Mouse (Mus musculus) right cerebral cortex, adult 2 months (tissue): ENCODE data around the gene Ptprg.
"Not testable (repeated sequence)": the region's sequence is repeated elsewhere in the genome, so short reads cannot be mapped to it uniquely, and the experiment has no call there.

ENCODE experiments used
- DNase-seq, 2 experiments: peaks; one replicate each; pipeline ENCODE4 v3.0.0; 2021 to 2022; ENCODE audit warnings: low spot score in 2 of 2

The Ptprg gene

DNA sequence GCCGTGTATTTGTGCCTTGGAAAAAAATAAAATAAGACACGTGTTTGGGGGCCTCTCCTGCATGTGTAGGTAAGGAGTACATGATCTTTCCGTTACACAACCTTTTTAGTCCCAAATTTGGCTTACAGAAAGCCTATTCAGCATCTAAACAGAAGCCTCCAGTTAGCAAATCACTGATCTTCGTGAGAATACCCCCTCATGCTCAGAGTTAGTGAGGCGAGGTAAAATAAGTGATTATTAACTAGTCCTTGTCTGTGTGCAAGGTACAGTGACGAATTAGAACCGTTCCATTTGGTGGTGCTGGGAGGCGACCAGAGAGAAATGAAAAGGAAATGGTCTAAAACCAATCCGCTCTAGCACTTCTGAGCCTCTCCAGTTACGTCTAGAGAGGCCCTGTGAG lies 648.9 kb downstream of the Ptprg start:
- no peak for DNase-seq

DNA sequence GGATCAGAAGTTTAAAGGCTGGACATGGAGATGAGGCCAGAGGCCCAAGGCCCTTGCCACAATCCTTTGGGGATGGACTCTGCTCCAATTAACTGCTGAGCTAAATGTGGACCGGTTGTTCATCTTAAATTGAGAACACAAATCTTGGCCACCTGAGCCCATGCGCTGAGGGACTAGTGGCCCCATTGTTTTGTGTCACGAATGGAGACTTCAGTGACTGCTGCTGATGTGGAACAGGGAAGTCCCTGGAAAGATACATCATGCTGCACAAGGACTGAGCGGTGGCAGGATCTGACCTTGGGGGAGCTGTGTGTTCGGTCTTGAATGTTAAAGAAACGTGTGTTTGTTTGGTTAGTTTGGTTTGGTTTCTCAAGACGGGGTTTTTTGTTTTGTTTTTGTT lies 649.7 kb downstream of the Ptprg start:
- DNase-seq, result no peak

DNA sequence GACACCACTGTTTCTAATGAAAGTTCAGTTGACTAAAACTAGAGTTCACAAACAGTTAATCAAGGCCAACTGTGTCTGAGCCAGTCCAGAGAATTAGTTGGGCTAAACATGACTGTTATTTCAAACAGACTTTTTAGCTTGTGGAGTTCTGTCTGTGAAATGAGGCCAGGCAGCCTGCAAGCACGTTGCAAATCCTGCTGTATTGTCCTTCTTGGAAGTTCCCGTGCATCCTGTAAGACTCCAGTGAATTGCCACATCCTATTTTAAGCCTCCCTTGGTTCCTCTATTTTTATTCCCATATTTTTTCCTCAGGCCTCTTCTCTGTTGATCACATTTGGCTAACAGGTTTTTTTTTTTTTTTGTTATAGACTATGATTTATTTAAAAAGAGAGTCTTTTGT lies 652.8 kb downstream of the Ptprg start:
- peak; percentile 31 to 37 for DNase-seq

DNA sequence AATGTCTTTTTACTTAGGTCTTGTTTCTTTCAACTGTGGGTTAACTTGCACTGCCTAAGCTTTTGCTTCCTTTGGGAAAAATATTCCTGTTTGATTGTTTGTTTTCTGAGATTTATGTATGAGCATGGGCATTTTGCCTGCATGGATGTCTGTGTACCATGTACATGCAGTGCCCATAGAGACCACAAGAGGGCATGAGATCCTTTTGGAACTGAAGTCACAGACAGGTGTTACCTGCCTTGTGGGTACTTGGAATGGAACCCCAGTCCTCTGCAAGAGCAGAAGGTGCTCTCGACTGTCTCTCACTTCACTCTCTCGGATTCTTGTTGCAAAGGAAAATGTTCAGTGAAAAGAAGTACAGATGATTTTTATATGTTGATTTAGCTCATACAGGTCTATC lies 655.2 kb downstream of the Ptprg start:
- peak; percentile 31 to 34 for DNase-seq

DNA sequence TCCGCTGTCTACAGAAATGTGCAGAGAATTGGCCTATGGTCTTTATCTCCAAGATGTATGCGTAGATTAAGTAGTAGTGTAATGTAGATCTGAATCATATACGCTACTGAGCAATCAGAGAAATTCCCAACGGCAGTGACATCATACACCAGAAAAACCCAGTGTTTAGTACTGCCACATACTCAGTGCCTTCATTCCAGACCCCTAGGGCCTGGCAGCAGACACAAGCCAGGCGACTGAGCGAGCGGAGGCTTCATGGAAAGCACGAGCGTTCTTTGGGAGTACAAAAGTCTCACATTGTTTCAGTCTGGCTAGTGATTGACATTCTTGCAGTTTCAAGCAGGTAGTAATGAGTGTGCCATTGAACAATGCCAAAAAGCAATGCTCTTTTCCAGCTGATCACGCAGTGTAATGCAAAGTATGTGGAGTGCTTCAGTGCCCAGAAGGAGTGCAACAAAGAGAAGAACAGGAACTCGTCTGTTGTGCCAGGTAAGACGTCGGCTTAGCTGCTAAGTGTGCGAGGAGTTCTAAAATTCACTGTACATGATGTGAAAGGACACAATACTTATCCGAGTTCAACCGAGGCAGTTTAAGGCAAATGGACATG lies 665.3 kb downstream of the Ptprg start:
- no peak for DNase-seq

DNA sequence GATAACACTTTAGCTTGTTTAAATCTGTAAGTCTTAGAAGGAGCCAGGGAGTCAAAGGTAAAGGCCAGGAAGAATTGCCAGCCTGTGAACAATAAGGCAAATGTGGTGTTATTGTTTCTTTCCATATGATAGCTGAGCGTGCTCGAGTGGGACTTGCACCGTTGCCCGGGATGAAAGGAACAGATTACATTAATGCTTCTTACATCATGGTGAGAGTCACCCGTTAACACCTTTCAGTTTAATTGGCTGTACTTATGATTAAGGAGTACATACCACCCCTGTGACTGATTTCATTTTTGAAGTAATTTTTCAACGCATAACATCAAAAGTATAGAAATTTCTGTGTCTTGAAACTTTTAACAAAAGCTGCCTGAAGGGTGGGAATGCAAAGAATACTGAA lies 666.5 kb downstream of the Ptprg start:
- DNase-seq, result no peak

DNA sequence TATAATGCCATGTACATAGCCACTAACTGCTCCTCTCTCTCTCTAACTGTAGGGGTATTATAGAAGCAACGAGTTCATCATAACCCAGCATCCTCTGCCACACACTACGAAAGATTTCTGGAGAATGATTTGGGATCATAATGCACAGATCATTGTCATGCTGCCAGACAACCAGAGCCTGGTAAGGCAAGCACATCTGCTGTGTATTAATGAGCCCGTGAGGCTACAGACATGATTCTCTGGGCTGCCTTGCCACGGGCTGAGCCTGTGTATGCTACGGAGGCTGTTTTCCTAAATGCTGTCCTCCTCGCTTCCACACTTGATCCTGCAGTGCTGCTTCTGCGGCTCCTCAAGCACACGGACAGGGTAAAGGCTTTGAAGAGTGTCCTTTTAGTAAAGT lies 667.2 kb downstream of the Ptprg start:
- DNase-seq, result no peak

DNA sequence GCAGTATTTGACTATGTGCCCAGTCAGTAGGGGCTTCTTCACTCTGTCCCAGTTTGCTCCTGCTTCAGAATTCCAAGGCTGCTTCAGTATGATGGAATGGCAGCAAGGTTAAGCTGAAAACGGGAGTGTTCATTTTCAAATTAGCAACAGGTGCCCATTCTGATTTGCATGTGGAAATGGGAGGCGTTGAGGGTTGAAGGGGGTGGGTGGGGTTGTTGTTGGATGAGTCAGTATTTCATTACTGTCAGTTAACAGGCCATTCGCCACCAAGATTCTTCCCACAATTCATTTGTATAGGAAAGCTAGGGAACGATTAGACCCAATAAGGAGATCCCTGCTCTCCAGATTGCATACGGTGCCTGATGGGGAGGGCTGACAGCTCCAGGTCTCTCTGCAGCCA lies 668.2 kb downstream of the Ptprg start:
- DNase-seq, result no peak

DNA sequence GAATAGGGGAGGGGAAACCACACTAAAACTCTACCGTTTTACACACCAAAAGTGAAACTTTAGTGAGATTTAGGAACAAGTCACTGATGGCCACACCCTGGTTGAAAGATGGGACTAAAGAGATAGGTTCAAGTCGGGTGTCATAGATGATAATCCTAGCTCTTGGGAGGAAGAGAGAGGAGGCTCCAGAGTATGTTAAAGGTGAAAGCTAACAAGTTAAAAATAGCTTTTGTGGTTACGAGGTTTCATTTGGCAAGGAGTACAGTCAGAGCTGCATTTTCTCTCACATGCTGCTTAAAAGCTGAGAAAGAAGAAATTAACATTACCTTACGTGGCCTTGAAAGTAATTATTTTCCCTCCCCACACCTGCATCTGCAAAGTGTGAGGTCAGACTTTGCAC lies 690.4 kb downstream of the Ptprg start:
- DNase-seq, result no peak

DNA sequence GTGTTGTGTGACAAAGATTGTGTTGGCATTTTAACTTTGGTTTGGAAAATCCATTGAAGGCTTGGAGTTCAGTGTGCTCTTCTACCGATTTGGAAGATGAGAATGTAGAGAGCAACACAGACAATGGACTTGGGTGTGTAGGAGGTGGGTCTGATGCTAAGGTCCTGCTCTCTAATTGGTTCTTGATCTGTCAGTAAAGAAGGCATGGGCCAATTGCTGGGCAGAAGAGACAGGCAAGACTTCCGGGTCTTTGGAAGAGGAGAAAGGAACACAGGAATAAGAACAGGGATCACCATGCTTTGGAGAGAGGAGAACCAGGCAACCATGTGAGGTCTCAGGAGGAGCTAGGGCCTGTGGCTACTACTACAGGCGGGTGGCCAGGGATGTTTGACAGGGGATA lies 722.7 kb downstream of the Ptprg start:
- no peak for DNase-seq

DNA sequence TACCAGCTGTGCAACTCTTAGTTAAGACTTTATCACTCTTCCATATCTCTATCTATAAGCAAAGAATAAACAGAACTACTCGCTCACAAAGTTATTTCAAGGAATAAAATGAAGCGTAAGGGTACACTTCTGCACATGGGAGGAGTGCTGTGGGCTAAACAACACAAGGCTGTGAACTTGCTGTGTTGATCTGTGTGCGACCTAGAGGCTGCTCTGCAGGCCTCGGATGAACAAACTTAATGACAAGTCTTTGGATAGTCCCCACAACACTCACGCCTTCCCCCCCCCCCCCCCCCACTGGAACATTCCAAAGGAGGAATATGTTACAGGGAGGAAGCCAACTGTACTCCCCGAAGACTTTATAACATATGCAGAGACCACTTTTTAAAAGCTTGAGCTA lies 730.3 kb downstream of the Ptprg start, which contains the start of gene Gm49355:
Gene Gm49355, plus strand, starts transcription at position 336 of the 400 bp plus-strand sequence.
- no peak for DNase-seq

DNA sequence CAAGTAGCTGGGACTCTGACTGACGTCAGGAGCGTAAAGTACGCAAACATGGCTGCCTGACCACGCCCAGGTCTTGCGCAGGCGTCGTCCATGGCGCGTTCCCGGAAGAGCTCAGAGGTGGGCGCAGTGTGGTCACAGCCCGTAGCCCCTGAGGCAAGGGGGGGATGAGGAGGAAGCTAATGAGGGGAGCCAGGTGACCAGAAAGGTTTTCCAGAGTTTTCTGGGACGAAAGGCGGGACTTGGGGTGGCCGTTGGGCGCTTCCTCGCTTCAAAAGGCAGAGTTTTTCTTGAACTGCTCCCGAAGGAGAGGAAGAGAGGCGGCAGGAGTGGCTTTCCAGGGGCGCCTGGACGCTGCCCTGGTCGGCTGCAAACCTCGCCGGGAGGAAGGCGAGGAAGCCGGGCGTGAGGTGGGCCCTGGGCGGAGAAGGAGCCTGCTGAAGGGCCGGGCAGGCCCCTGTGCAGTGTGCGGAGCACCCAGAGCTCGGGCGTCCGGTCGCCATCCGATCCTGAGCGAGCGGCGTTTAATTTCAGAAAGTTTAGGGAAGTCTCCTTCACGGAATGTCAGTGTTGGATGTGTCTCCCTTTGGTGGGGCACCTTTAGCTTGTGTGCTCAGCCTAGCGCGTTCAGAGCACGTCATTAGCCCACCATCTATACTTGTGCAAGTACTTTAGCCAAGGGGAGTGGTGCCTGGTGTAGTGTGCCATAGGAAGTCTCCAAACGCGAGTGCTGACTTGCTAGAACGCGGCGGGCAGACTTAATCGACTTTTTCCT lies 731.0 kb downstream of the Ptprg start, which contains the start of gene 3830406C13Rik:
Gene 3830406C13Rik, plus strand, starts transcription at position 33 of the 772 bp plus-strand sequence.
- DNase-seq, result peak; percentile 82 to 90

DNA sequence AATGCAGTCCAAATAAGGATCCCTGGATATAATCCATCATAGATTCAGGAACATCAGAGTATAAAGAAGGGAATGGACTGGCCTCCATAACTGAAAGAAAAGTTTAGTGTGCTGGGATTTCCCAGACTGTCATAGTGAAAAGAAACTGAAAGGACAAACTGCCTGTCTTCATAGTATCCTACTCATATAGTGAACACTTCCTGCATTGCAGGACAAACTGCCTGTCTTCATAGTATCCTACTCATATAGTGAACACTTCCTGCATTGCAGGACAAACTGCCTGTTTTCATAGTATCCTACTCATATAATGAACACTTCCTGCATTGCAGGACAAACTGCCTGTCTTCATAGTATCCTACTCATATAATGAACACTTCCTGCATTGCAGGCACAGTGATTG lies 736.4 kb downstream of the Ptprg start:
- DNase-seq, result not testable (repeated sequence)
